In the genomic region with DNA sequence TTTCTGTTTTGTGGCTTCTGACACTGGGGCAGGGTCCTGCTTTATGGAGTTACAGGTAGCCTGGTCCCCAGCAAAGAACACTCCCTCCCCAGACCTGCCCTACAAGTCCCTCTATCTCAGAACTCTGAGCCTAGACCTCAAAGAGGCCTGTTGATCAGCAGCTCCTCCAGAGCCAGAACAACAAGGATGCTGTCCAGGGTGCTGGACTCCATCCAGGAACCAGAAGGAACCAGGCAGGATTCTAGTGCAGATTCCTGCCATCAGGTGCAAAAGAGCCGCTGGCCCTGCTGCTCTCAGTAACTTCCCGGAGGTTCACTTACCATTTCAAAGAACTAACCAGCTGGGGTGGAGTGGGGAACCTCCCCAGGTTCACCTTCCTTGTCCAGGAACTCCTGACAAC, we compare ENCODE assay signal across 9 mouse cellular contexts.
A peak's percentile ranks its signal among the peaks of the same experiment; 100 is the strongest.
DNase-seq lines count a peak whose midpoint lies in the region; ATAC-seq and TF ChIP-seq lines count a peak whose summit lies in the region.
"Had no signal": no experiment of that assay in that cellular context is flagged by ENCODE, and none has a peak within 500 bp of the region (broad histone marks: within the 10 kb centered on the region; RNA-seq: fewer than 3 reads in every experiment).

No protein-coding gene starts in this region.

- H3K27me3 ChIP-seq in lung, postnatal 0 days (replicated peaks; ENCODE audit: insufficient read depth, low read length) = no peaks in the 10 kb centered on the region
- H3K27me3 ChIP-seq in stomach, postnatal 0 days (ENCODE audit: control insufficient read depth, insufficient read depth, low read length) = no peaks in the 10 kb centered on the region
- no peaks in the 10 kb centered on the region for H3K27me3 ChIP-seq in hindbrain, embryonic 14.5 days (ENCODE audit: control insufficient read depth, insufficient read depth, low read length)

- no peak overlapping the region for H3K4me2 ChIP-seq in lung, postnatal 0 days (replicated peaks; ENCODE audit: low read depth, low read length)
- no peak overlapping the region for H3K4me2 ChIP-seq in stomach, postnatal 0 days (replicated peaks; ENCODE audit: low read depth)
- no peak overlapping the region for H3K4me2 ChIP-seq in hindbrain, embryonic 14.5 days (replicated peaks)

- H3K27ac ChIP-seq in lung, postnatal 0 days (ENCODE audit: low read length) = no peak overlapping the region
- H3K27ac ChIP-seq in stomach, postnatal 0 days (replicated peaks) = no peak overlapping the region
- H3K27ac ChIP-seq in hindbrain, embryonic 14.5 days = no peak overlapping the region

- H3K9ac ChIP-seq in lung, postnatal 0 days (replicated peaks; ENCODE audit: low read depth) = no peak overlapping the region
- no peak overlapping the region for H3K9ac ChIP-seq in stomach, postnatal 0 days (ENCODE audit: low read length)
- H3K9ac ChIP-seq in hindbrain, embryonic 14.5 days = no peak overlapping the region

- ATAC-seq in lung, postnatal 0 days = no peak
- ATAC-seq in stomach, postnatal 0 days (ENCODE audit: low FRiP score, low TSS enrichment) = 0 out of 2 replicates have a peak, but pooled peaks have one; percentile 38
- ATAC-seq in hindbrain, embryonic 14.5 days (ENCODE audit: low FRiP score) = no peak

- TF ChIP-seq CTCF in lung, postnatal 0 days (IDR thresholded peaks at IDR 0.05) = no peak
- TF ChIP-seq CTCF in stomach, postnatal 0 days (IDR thresholded peaks at IDR 0.05; ENCODE audit: low read depth) = no peak

- H3K9me3 ChIP-seq in lung, postnatal 0 days (ENCODE audit: low read length) = no peaks in the 10 kb centered on the region
- no peaks in the 10 kb centered on the region for H3K9me3 ChIP-seq in stomach, postnatal 0 days (ENCODE audit: control insufficient read depth, low read length)
- no peaks in the 10 kb centered on the region for H3K9me3 ChIP-seq in hindbrain, embryonic 14.5 days (ENCODE audit: control insufficient read depth, low read length)

- intact Hi-C loops in left cerebral cortex, postnatal 25 days (cut with DNase I) = no loop called here

- no peak overlapping the region for H3K4me3 ChIP-seq in lung, postnatal 0 days (ENCODE audit: low read depth, low read length)
- H3K4me3 ChIP-seq in stomach, postnatal 0 days (ENCODE audit: low read depth, low read length) = no peak overlapping the region
- H3K4me3 ChIP-seq in hindbrain, embryonic 14.5 days (replicated peaks; ENCODE audit: low read length) = no peak overlapping the region

- no peaks in the 10 kb centered on the region for H3K36me3 ChIP-seq in lung, postnatal 0 days (ENCODE audit: insufficient read depth, low read length)
- H3K36me3 ChIP-seq in stomach, postnatal 0 days (ENCODE audit: control insufficient read depth, insufficient read depth, low read length) = no peaks in the 10 kb centered on the region
- H3K36me3 ChIP-seq in hindbrain, embryonic 14.5 days (replicated peaks; ENCODE audit: control insufficient read depth, insufficient read depth) = no peaks in the 10 kb centered on the region

- DNase-seq in adrenal gland, postnatal 25 days = peak; percentile 34
- DNase-seq in adrenal gland, adult 8-10 months = no peak
- peak; percentile 35 for DNase-seq in lung, postnatal 0 days (ENCODE audit: low spot score)
- no peak for DNase-seq in lung, adult 18-20 months
- peak; percentile 72 for DNase-seq in embryo, embryonic 10 days (ENCODE audit: low spot score)
- peak; percentile 58 for DNase-seq in stomach, postnatal 0 days (ENCODE audit: low spot score)
- no peak for DNase-seq in hindbrain, embryonic 14.5 days (ENCODE audit: low spot score)
- no peak for DNase-seq in left cerebral cortex, postnatal 25 days (ENCODE audit: low spot score in 2 of 2)
- DNase-seq: layer of hippocampus, postnatal 36 days had no signal

- TF ChIP-seq EP300 in lung, postnatal 0 days (IDR thresholded peaks at IDR 0.05) = no peak
- TF ChIP-seq EP300 in stomach, postnatal 0 days (optimal IDR thresholded peaks at IDR 0.05) = no peak

- no peaks in the 10 kb centered on the region for H3K4me1 ChIP-seq in lung, postnatal 0 days (ENCODE audit: insufficient read depth, low read depth, low read length)
- no peaks in the 10 kb centered on the region for H3K4me1 ChIP-seq in stomach, postnatal 0 days (replicated peaks; ENCODE audit: control insufficient read depth, insufficient read depth)
- H3K4me1 ChIP-seq in hindbrain, embryonic 14.5 days (replicated peaks; ENCODE audit: control insufficient read depth, insufficient read depth, low read length) = no peaks in the 10 kb centered on the region; the same call in 1 of the 2 replicates

- WGBS in lung, postnatal 0 days = 27% methylated on average over 2 of the region's 2 CpGs
- 33% methylated on average over 2 of the region's 2 CpGs for WGBS in stomach, postnatal 0 days
- 47% methylated on average over 2 of the region's 2 CpGs for WGBS in hindbrain, embryonic 14.5 days

Comparison
In these comparisons a context has a peak if more than half of its experiments do, and no peak if none do; other contexts are left out.
1. DNase-seq: peak in adrenal gland, postnatal 25 days (single experiment), lung, postnatal 0 days (single experiment), embryo, embryonic 10 days (single experiment) and stomach, postnatal 0 days (single experiment); none in adrenal gland, adult 8-10 months (single experiment), lung, adult 18-20 months (0 of 2), hindbrain, embryonic 14.5 days (single experiment) and left cerebral cortex, postnatal 25 days (0 of 2).